Mouse (Mus musculus) brain, embryonic 14.5 days (tissue): ENCODE results near the gene Pold3. TPM values are rescaled to one million over a fixed set of nuclear protein-coding genes. Genes with fewer than 3 reads are reported as not detected.

Experiments used
- DNase-seq: peaks from one replicate; pipeline ENCODE4 v3.0.0-alpha.2; 2011; ENCODE audit warnings: low read depth
- CTCF ChIP-seq: fragments of 200-500 bp; IDR thresholded peaks from 2 replicates; pipeline ENCODE4 v1.5.1; 2012; ENCODE audit warnings: inconsistent platforms, mild to moderate bottlenecking, moderate library complexity, borderline replicate concordance; ENCODE audit not compliant: insufficient read depth, insufficient read length; ENCODE audit errors: extremely low read depth
- POLR2A ChIP-seq: fragments of 200-500 bp; IDR thresholded peaks from 2 replicates; pipeline ENCODE4 v1.6.1; 2012; ENCODE audit warnings: mild to moderate bottlenecking, inconsistent platforms, borderline replicate concordance; ENCODE audit not compliant: poor library complexity, insufficient read depth, insufficient read length, severe bottlenecking; ENCODE audit errors: extremely low read depth
- polyA plus RNA-seq: library from polyadenylated mRNA; depleted of rRNA; stranded (reverse); fragments of >200 nt; gene quantifications from 2 replicates; pipeline ENCODE4 v1.2.3, GENCODE M21; 2012; rRNA removed

Gene Pold3
- polyA plus RNA-seq, 1 experiment = 44.6 TPM

DNA sequence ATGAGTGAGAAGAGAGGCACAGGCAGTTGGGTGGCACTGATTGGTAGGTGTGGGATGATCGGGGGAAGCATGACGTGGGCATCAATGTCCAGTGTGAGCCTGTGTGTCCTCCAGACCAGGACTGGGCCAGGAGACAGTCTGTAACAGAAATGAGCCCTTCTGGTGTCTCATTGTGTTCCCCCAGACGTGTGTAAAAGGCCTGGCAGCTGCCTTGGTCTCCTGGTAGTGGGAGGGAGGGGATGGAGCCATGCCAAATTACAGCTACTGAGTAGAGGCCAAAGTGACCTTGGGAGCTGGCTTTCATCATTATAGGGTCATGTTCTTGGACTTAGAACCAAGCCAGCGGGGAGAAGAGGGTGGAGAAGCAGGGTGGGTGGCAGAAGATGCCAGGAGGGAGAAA lies 69.5 kb downstream of the Pold3 start:
- peak; percentile 24 for DNase-seq
- no peak for TF ChIP-seq CTCF
- no peak for TF ChIP-seq POLR2A

- no peak for DNase-seq
- TF ChIP-seq POLR2A (no peak), CTCF (no peak)
Observed at GRCm38 (mm10) chr7:100046486-100046885, 74.9 kb downstream of the Pold3 start.

- no peak for DNase-seq
- TF ChIP-seq POLR2A (no peak), CTCF (no peak)
Observed at GRCm38 (mm10) chr7:100043605-100044031, 77.7 kb downstream of the Pold3 start.

DNA sequence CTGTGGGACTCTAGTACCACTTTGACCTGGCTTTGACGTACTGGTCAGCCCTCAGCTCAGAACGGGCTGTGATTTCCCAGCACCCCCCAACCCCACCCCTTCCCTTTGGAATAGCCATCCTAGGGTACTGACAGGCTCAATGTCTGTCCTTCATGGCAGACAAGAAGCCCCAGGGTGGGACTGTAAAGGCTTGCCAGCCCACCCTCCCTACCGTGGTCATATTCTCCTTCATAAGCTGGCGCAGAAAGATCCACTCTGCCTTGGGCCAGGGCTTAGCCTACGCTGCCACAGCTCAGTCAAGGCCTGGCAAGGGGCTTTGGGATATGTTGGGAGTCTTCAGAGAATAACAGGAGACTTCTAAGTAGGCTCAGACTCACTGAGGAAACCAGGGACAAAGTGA lies 78.3 kb downstream of the Pold3 start:
- DNase-seq = no peak

DNA sequence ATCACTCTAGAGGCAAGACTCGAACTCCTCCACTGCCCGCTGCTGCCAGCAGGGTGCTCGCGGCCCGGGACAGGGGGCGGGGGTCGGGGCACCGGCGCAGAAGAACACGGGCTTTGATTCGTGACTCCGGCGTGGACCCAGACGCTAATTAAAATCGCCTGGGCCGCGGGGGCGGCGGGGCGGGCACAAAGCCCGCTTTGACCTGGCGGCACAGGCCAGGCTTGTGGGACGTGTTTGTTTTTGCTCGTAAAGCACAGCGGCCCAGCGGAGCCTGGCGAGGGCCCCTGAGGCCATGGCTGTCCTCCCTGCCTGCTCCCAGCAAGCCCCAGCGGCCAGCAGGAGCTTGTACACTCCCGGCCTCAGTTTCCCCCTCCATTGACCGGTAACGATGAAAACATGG lies 79.2 kb downstream of the Pold3 start:
- TF ChIP-seq CTCF (no peak), POLR2A (no peak)
- DNase-seq = peak; percentile 9

More for the DNA sequence above, 78.3 kb downstream of the Pold3 start:
- TF ChIP-seq CTCF (no peak), POLR2A (no peak)

GRCm38 (mm10) chr7:100036495-100036894 lies 84.9 kb downstream of the Pold3 start:
- TF ChIP-seq POLR2A (no peak), CTCF (no peak)
- DNase-seq = peak; percentile 60

DNA sequence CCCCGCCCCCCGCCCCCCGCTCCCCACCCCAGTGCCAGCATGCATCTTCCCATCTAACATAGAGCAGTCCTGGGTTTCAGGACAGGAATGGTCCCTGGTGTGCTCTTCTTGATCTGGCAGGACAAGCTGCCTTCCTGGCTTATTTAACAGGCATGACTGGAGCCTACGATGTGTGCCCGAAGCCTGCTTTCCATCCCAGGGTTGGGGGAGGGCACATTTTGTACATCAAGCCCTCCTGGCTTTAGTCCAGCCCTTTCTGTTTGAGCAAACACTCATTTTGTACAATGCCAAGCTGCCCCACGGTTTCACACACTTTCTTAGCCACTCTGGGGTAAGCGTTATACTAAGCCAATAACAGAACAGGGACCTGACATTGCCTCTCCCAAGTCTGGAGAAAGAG lies 85.3 kb downstream of the Pold3 start:
- peak; percentile 68 for DNase-seq

DNA sequence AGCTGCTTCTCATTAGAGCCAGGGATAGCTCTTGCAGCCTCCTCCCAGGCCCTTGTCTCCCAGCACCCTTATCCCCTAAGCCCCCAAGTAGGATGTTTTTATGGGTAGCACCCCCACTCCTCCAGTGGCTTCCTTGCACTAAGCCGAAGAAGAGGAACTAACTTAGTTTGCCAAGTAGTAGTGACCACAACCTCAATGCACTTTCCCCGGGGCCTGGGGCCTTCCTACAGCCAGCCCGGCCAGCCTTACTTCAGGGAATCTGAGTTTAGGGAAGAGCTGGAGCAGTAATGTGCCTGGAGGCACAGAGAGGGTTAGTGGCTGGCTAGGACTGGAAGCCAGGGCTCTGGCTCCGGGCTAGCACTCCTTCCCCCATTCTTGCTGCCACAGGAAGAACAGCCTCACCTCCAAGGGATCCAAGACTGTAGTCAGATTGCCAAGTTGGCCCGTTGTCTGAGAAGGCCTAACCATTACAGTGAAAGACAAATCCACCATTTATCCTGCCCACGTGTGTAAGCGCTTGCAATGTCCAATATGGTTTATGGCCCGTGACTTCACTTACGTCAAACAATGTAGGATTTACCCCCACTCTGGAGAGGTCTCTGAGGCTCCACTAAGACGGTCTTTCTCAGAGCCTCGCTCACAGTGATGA lies 86.4 kb downstream of the Pold3 start:
- TF ChIP-seq CTCF (no peak), POLR2A (no peak)
- DNase-seq = no peak

More for the DNA sequence above, 85.3 kb downstream of the Pold3 start:
- no peak for TF ChIP-seq POLR2A
- TF ChIP-seq CTCF = no peak

GRCm38 (mm10) chr7:100033672-100034071 lies 87.7 kb downstream of the Pold3 start:
- DNase-seq = no peak
- TF ChIP-seq CTCF (no peak), POLR2A (no peak)

Other genes with a start within 250 kb of the Pold3 start
- 6.8 and 10.1 TPM in 2 replicates for gene Rnf169, start 141.1 kb downstream of the Pold3 start, polyA plus RNA-seq
- 0.13 and 0.21 TPM in 2 replicates for gene Chrdl2, start 115.4 kb downstream of the Pold3 start, polyA plus RNA-seq
- 10.6 and 14.0 TPM in 2 replicates for gene Lipt2, start 37.7 kb upstream of the Pold3 start, polyA plus RNA-seq
- 1.5 and 1.9 TPM in 2 replicates for gene Kcne3, start 54.9 kb upstream of the Pold3 start, polyA plus RNA-seq
- 26.1 and 43.5 TPM in 2 replicates for gene Pgm2l1, start 105.8 kb upstream of the Pold3 start, polyA plus RNA-seq
- gene P4ha3, start 164.0 kb upstream of the Pold3 start, polyA plus RNA-seq = 7.8 and 22.0 TPM in 2 replicates